Mouse (Mus musculus) ES-E14 (cell line): ENCODE data around the gene Usp44. TPM values are rescaled to one million over a fixed set of nuclear protein-coding genes. Genes with fewer than 3 reads are reported as not detected.

Experiments
- DNase-seq: peaks from one replicate; pipeline ENCODE4 v3.0.0-alpha.2; 2013; ENCODE audit warnings: low read depth, low spot score
- H3K27ac ChIP-seq: 2 replicates; pipeline ENCODE4 v1.5.1; 2012; ENCODE audit warnings: low read depth, mild to moderate bottlenecking, low read length, moderate library complexity, mixed read lengths; ENCODE audit not compliant: poor library complexity, insufficient read depth, severe bottlenecking
- H3K36me3 ChIP-seq: 2 replicates; pipeline ENCODE4 v1.6.1; 2012; ENCODE audit warnings: mild to moderate bottlenecking, low read length, moderate library complexity, mixed read lengths; ENCODE audit not compliant: control insufficient read depth, poor library complexity, insufficient read depth, severe bottlenecking
- H3K4me1 ChIP-seq, 2 experiments: fragments of 150-350 bp in 1 of 2; sonication (generic) in 1 of 2; 2 replicates each; pipeline ENCODE4 v1.6.1; 2012; ENCODE audit warnings: low read length in 2 of 2, mild to moderate bottlenecking in 1 of 2, mixed read lengths in 1 of 2; ENCODE audit not compliant: control insufficient read depth in 2 of 2, insufficient read depth in 2 of 2, poor library complexity in 1 of 2
- H3K4me3 ChIP-seq, 2 experiments: fragments of 150-350 bp in 1 of 2; sonication (generic) in 1 of 2; 2 replicates each; pipeline ENCODE4 v1.5.1; 2012; ENCODE audit warnings: low read length in 2 of 2, low read depth in 1 of 2, mild to moderate bottlenecking in 1 of 2, mixed read lengths in 1 of 2; ENCODE audit not compliant: insufficient read depth in 1 of 2, poor library complexity in 1 of 2, severe bottlenecking in 1 of 2
- H3K9ac ChIP-seq: 2 replicates; pipeline ENCODE4 v1.6.1; 2012; ENCODE audit warnings: low read depth, mild to moderate bottlenecking, low read length, mixed read lengths; ENCODE audit not compliant: poor library complexity, insufficient read depth, severe bottlenecking
- H3K9me3 ChIP-seq: fragments of 150-350 bp; sonication (generic); 2 replicates; pipeline ENCODE4 v1.6.1; 2012; ENCODE audit warnings: low read depth, mild to moderate bottlenecking, low read length; ENCODE audit not compliant: control insufficient read depth, insufficient read depth
- CHD2 ChIP-seq: IDR thresholded peaks from 2 replicates; pipeline ENCODE4 v1.6.1; 2014; ENCODE audit warnings: mild to moderate bottlenecking, low read depth, low read length, inconsistent platforms
- HCFC1 ChIP-seq: IDR thresholded peaks from 2 replicates; pipeline ENCODE4 v1.6.1; 2012; ENCODE audit warnings: low read length, inconsistent platforms, borderline replicate concordance; ENCODE audit not compliant: insufficient read depth
- MAFK ChIP-seq: IDR thresholded peaks from 2 replicates; pipeline ENCODE4 v1.6.1; 2014; ENCODE audit warnings: mild to moderate bottlenecking, low read depth, low read length, inconsistent platforms; ENCODE audit not compliant: insufficient read depth
- ZC3H11A ChIP-seq: IDR thresholded peaks from 2 replicates; pipeline ENCODE4 v1.6.1; 2012; ENCODE audit warnings: low read depth, mild to moderate bottlenecking, inconsistent platforms, low read length, borderline replicate concordance
- ZNF384 ChIP-seq: IDR thresholded peaks from 2 replicates; pipeline ENCODE4 v1.6.1; 2012; ENCODE audit warnings: low read depth, low read length, inconsistent platforms
- in situ Hi-C, 2 experiments: fragments of 600-800 bp; cut with MboI; formaldehyde crosslinking; loops; one replicate each; pipeline ENCODE4 v1.15.1; 2025; ENCODE audit warnings: low sequenced_read_pairs in 2 of 2, inconsistent platforms in 1 of 2; ENCODE audit not compliant: unreplicated experiment in 2 of 2
- total RNA-seq: library from RNA; depleted of rRNA; stranded (reverse); fragments of 300-350 nt; gene quantifications from 2 replicates; pipeline ENCODE4 v1.2.3, GENCODE M21; 2012; rRNA removed

Gene Usp44
- total RNA-seq, 1 experiment: 19.7 TPM

DNA sequence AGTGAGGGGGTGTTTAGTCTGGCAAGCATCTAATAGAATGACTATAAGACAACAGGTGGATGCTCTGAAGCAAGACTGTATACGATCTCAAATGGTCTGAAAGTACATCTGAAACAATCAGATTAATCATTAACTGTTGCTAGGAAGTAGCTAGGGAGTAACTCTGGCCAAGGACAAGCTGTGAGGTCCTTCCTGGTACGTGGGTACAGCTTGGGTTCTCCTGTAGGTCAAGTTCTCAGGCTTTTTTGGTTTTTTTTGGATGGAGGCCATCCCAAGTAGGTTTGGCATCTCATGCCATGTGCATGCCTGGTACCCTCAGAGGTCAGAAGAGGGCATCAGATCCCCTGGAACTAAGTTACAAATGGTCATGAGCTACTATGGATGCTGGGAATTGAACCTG, 67.9 kb downstream of the Usp44 start:
- H3K27ac ChIP-seq: no peak overlapping the region
- H3K4me1 ChIP-seq: no peaks in the 10 kb centered on the region
- H3K36me3 ChIP-seq: no peaks in the 10 kb centered on the region
- H3K9ac ChIP-seq: no peak overlapping the region
- in situ Hi-C loops: no loop called here
- TF ChIP-seq ZNF384: no peak
- no peak for TF ChIP-seq CHD2
- H3K9me3 ChIP-seq: no peaks in the 10 kb centered on the region
- H3K4me3 ChIP-seq: no peak overlapping the region
- no peak for DNase-seq

- H3K4me1 ChIP-seq: no peaks in the 10 kb centered on the region
- H3K9me3 ChIP-seq: no peaks in the 10 kb centered on the region
- no peaks in the 10 kb centered on the region for H3K36me3 ChIP-seq
- TF ChIP-seq ZNF384 (no peak), CHD2 (no peak), HCFC1 (no peak), MAFK (no peak)
- H3K27ac ChIP-seq: no peak overlapping the region
- H3K9ac ChIP-seq: no peak overlapping the region
- no peak overlapping the region for H3K4me3 ChIP-seq
- no peak for DNase-seq
- in situ Hi-C loops: no loop called here
These were observed 68.6 kb downstream of the Usp44 start for GRCm38 (mm10) chr10:93899907-93900306.

DNA sequence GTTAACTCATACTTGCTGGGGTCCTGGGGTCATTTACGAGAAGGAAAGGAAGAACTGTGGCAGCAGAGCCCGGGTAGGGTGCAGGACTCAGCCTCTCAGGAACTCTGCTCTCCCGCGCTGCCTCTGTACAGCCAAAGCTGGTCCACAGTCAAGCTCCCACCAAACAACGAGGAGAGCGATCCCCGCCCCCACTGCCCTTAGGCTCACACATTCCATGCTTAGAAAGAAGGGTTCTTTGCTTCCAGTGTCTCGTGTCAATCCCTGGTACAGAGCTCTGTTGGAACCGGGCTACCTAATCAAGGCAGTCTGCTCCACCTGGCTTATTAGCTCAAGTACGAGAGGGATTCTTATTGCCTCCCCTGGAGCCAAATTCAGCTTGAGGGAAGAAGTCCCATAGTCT, 76.0 kb downstream of the Usp44 start:
- Histone ChIP-seq H3K4me1 (peaks cover 0 to 6% of the 10 kb centered on the region in 2 experiments; a peak in 2 of 4 replicates), H3K9me3 (no peaks in the 10 kb centered on the region), H3K36me3 (no peaks in the 10 kb centered on the region), H3K27ac (no peak overlapping the region), H3K9ac (no peak overlapping the region), H3K4me3 (no peak overlapping the region)
- DNase-seq: no peak
- in situ Hi-C loops: no loop called here
- TF ChIP-seq ZC3H11A (no peak), MAFK (no peak), CHD2 (no peak), ZNF384 (no peak), HCFC1 (no peak)

Other genes with a start within 250 kb of the Usp44 start
- gene Snrpf, start 241.8 kb upstream of the Usp44 start, total RNA-seq: 77.7 and 103 TPM in 2 replicates
- gene Ntn4, start 190.9 kb upstream of the Usp44 start, total RNA-seq: 0.85 and 1.9 TPM in 2 replicates
- 134 and 206 TPM in 2 replicates for gene Metap2, start 65.5 kb downstream of the Usp44 start, total RNA-seq
- 13.6 and 18.8 TPM in 2 replicates for gene Vezt, start 204.3 kb downstream of the Usp44 start, total RNA-seq
- 3.5 and 4.4 TPM in 2 replicates for gene Fgd6, start 204.4 kb downstream of the Usp44 start, total RNA-seq